Mouse (Mus musculus) lung, postnatal 0 days (tissue): ENCODE results near the gene Ap4b1.

ENCODE experiments used
- CTCF ChIP-seq: IDR thresholded peaks from 2 replicates; pipeline ENCODE4 v1.5.1; 2016; ENCODE audit warnings: antibody characterized with exemption, mild to moderate bottlenecking
- EP300 ChIP-seq: IDR thresholded peaks from 2 replicates; pipeline ENCODE4 v1.6.1; 2016; ENCODE audit warnings: antibody characterized with exemption, mild to moderate bottlenecking, control low read depth

- TF ChIP-seq CTCF = no peak
- TF ChIP-seq EP300 = no peak
Measured at GRCm38 (mm10) chr3:103790346-103791145, 18.8 kb upstream of the Ap4b1 start.
